Mouse (Mus musculus) liver, adult 2 months (tissue): ENCODE data around the gene Slc26a10.

ENCODE experiments used
- CTCF ChIP-seq: fragments of 200-500 bp; IDR thresholded peaks from 2 replicates; pipeline ENCODE4 v1.5.1; 2011; ENCODE audit warnings: low read depth, low read length, control low read depth
- POLR2A ChIP-seq: fragments of 200-500 bp; IDR thresholded peaks from 2 replicates; pipeline ENCODE4 v1.6.1; 2011; ENCODE audit warnings: low read length, control low read depth; ENCODE audit not compliant: insufficient read depth; ENCODE audit errors: extremely low read depth

DNA sequence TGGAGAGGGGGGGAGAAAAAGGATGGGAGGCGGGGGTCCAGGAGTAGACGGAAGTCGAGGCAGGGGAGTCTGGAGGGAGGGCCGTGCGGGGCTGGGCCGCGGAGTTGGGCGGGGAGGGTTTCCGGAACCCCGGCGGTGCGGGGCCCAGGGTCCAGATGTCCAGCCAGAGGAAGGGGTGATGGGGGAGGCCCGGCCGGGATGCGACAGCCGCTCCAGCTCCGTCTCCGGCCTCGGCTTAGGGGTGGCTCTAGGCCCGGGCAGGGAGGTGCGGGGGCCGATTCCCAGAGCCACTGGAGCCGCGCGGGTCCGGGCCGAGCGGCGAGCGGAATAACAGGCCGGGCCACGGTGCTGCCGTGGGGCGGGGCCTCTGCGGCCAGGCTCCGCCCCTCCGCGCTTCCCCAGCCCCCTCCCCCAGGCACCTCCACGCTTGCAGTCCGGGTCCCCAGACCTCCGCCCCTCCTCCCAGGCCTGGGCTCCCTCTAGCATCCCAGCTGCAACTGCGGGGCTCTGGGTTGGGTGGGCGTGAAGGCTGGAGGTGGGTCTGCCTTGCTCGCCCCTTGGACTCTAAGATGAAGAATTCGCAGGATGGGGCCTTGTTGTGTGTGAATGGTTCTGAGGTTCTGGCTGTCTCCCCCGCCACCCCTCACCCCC, 8.1 kb upstream of the Slc26a10 start:
- TF ChIP-seq CTCF (no peak), POLR2A (no peak)
